Mouse (Mus musculus) cortical plate, adult 2 months (tissue): Measurements from ENCODE around the gene Agbl1.

ENCODE experiments used
- CTCF ChIP-seq: fragments of 200-500 bp; IDR thresholded peaks from 2 replicates; pipeline ENCODE4 v1.5.1; 2011; ENCODE audit warnings: mild to moderate bottlenecking, control low read depth, low read length; ENCODE audit not compliant: insufficient read depth; ENCODE audit errors: extremely low read depth
- POLR2A ChIP-seq: fragments of 200-500 bp; IDR thresholded peaks from 2 replicates; pipeline ENCODE4 v1.6.1; 2011; ENCODE audit warnings: mild to moderate bottlenecking, low read length, control low read depth; ENCODE audit not compliant: insufficient read depth; ENCODE audit errors: extremely low read depth

GRCm38 (mm10) chr7:76339308-76339707, 109.6 kb downstream of the Agbl1 start:
- TF ChIP-seq CTCF (no peak), POLR2A (no peak)
